Mouse (Mus musculus) limb, embryonic 14.5 days (tissue): ENCODE measurements around the gene Kdm7a. TPM values are rescaled to one million over a fixed set of nuclear protein-coding genes. Genes with fewer than 3 reads are reported as not detected.

ENCODE experiments used
- ATAC-seq: fragments of 200-750 bp; cut with Nextera tagmentation; 2 replicates; pipeline ENCODE4 v1.8.0; 2017; ENCODE audit warnings: low read depth, moderate number of reproducible peaks, moderate TSS enrichment; ENCODE audit not compliant: low FRiP score
- DNase-seq: peaks from one replicate; pipeline ENCODE4 v3.0.0-alpha.2; 2015; ENCODE audit warnings: low spot score
- H3K27ac ChIP-seq: fragments of 300-500 bp; sonication (generic); replicated peaks from 2 replicates; pipeline ENCODE4 v1.5.1; 2014; ENCODE audit warnings: low read depth, mild to moderate bottlenecking, low read length, moderate library complexity, mixed read lengths
- H3K27me3 ChIP-seq: fragments of 300-500 bp; sonication (generic); 2 replicates; pipeline ENCODE4 v1.6.1; 2014; ENCODE audit warnings: low read length, mixed read lengths; ENCODE audit not compliant: control insufficient read depth, insufficient read depth
- H3K36me3 ChIP-seq: fragments of 300-500 bp; sonication (generic); 2 replicates; pipeline ENCODE4 v1.6.1; 2014; ENCODE audit warnings: mild to moderate bottlenecking, low read length, moderate library complexity, mixed read lengths; ENCODE audit not compliant: control insufficient read depth, insufficient read depth
- H3K4me1 ChIP-seq: fragments of 300-500 bp; sonication (generic); 2 replicates; pipeline ENCODE4 v1.6.1; 2014; ENCODE audit warnings: antibody characterized with exemption, low read length, mixed read lengths; ENCODE audit not compliant: control insufficient read depth, insufficient read depth
- H3K4me2 ChIP-seq: fragments of 300-500 bp; sonication (generic); replicated peaks from 2 replicates; pipeline ENCODE4 v1.6.1; 2014; ENCODE audit warnings: low read depth, mild to moderate bottlenecking, low read length, moderate library complexity; ENCODE audit not compliant: severe bottlenecking
- H3K4me3 ChIP-seq: fragments of 300-500 bp; sonication (generic); replicated peaks from 2 replicates; pipeline ENCODE4 v1.5.1; 2014; ENCODE audit warnings: low read length
- H3K9ac ChIP-seq: fragments of 300-500 bp; sonication (generic); 2 replicates; pipeline ENCODE4 v1.6.1; 2014; ENCODE audit warnings: mild to moderate bottlenecking, low read depth, low read length, moderate library complexity; ENCODE audit not compliant: severe bottlenecking
- H3K9me3 ChIP-seq: fragments of 300-500 bp; sonication (generic); 2 replicates; pipeline ENCODE4 v1.6.1; 2016; ENCODE audit warnings: low read length; ENCODE audit not compliant: control insufficient read depth
- POLR2A ChIP-seq: fragments of 200-500 bp; IDR thresholded peaks from 2 replicates; pipeline ENCODE4 v1.8.0; 2012; ENCODE audit warnings: inconsistent platforms, mild to moderate bottlenecking, moderate library complexity, borderline replicate concordance; ENCODE audit not compliant: insufficient read depth, insufficient read length; ENCODE audit errors: extremely low read depth
- WGBS: fragments of 180-500 bp; shearing (Covaris S2); extraction: QIAGEN DNeasy Blood & Tissue Kit; methylation state at CpG from one replicate; pipeline ENCODE4 v1.1.7; 2014; 5-methylcytosine and 5-hydroxymethylcytosine counted together
- polyA plus RNA-seq, 2 experiments: library from polyadenylated mRNA; depleted of rRNA in 1 of 2; stranded (reverse) in 1 of 2; unstranded in 1 of 2; fragments of >200 nt; fragmentation: Nextera tagmentation in 1 of 2; extraction: Ambion mirVana in 1 of 2; gene quantifications; 2 replicates each; pipeline versions ENCODE4 v1.2.1 to v1.2.3; 2012 to 2014

Kdm7a gene
- polyA plus RNA-seq, 2 experiments: 6.3 to 6.4 TPM

- H3K4me2 ChIP-seq: no peak overlapping the region
- no peak overlapping the region for H3K27ac ChIP-seq
- TF ChIP-seq POLR2A: no peak
- WGBS: 65% methylated on average over 4 of the region's 4 CpGs
- no peak overlapping the region for H3K9ac ChIP-seq
- ATAC-seq (no peak), DNase-seq (no peak)
- H3K36me3 ChIP-seq: no peaks in the 10 kb centered on the region
- H3K9me3 ChIP-seq: no peaks in the 10 kb centered on the region
- H3K4me1 ChIP-seq: no peaks in the 10 kb centered on the region; the same call in 1 of the 2 replicates
- no peaks in the 10 kb centered on the region for H3K27me3 ChIP-seq
- H3K4me3 ChIP-seq: no peak overlapping the region
These were observed 1.6 kb upstream of the Kdm7a start for GRCm38 (mm10) chr6:39208181-39208580.

GRCm38 (mm10) chr6:39205650-39206580 is 674 bp downstream of the Kdm7a start:
- under 1% methylated on average over 49 of the region's 121 CpGs for WGBS
- H3K27ac ChIP-seq: peak overlapping the region; percentile 98
- no peaks in the 10 kb centered on the region for H3K36me3 ChIP-seq
- no peak for TF ChIP-seq POLR2A
- peak overlapping the region; percentile 57 for H3K4me2 ChIP-seq
- peak overlapping the region; percentile 98 for H3K9ac ChIP-seq
- ATAC-seq (peak; percentile 7), DNase-seq (no peak)
- no peaks in the 10 kb centered on the region for H3K27me3 ChIP-seq
- no peaks in the 10 kb centered on the region; the same call in 1 of the 2 replicates for H3K4me1 ChIP-seq
- H3K4me3 ChIP-seq: peak overlapping the region; percentile 97
- H3K9me3 ChIP-seq: no peaks in the 10 kb centered on the region

GRCm38 (mm10) chr6:39205064-39205649 is 1.4 kb downstream of the Kdm7a start:
- WGBS: 0% methylated on average over 29 of the region's 30 CpGs
- ATAC-seq (peak; percentile 69), DNase-seq (peak; percentile 88)
- Histone ChIP-seq H3K27me3 (no peaks in the 10 kb centered on the region), H3K4me2 (peak overlapping the region; percentile 57), H3K27ac (peak overlapping the region; percentile 98), H3K9me3 (no peaks in the 10 kb centered on the region), H3K36me3 (no peaks in the 10 kb centered on the region), H3K4me1 (no peaks in the 10 kb centered on the region; the same call in 1 of the 2 replicates), H3K9ac (peak overlapping the region; percentile 98), H3K4me3 (peak overlapping the region; percentile 97)
- TF ChIP-seq POLR2A: no peak

GRCm38 (mm10) chr6:39204444-39204843 is 2.1 kb downstream of the Kdm7a start:
- no peak overlapping the region for H3K9ac ChIP-seq
- H3K27me3 ChIP-seq: no peaks in the 10 kb centered on the region
- TF ChIP-seq POLR2A: no peak
- peak overlapping the region; percentile 57 for H3K4me2 ChIP-seq
- no peaks in the 10 kb centered on the region; the same call in 1 of the 2 replicates for H3K4me1 ChIP-seq
- H3K27ac ChIP-seq: no peak overlapping the region
- DNase-seq: no peak
- no peak for ATAC-seq
- no peaks in the 10 kb centered on the region for H3K36me3 ChIP-seq
- H3K9me3 ChIP-seq: no peaks in the 10 kb centered on the region
- H3K4me3 ChIP-seq: no peak overlapping the region
- WGBS: 52% methylated on average over 4 of the region's 4 CpGs

DNA sequence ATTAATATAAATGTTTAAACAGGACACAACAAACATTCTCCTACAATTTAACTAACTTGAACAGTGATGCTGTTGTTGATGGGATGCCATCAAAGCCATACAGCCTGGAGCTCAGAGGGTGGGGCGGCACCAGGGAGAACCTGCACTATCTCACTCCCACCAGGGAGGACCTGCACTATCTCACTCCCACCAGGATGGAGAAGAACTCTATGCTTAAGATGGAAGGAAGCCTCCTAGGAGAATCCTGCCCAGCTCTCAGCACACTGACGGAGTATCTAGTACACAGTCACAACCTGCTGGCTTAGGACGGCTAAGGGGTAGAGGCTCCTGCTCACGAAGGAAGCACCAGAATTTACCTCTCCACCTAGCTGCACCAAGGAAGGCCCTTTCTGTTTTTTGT is 3.4 kb downstream of the Kdm7a start:
- DNase-seq (no peak), ATAC-seq (no peak)
- no peaks in the 10 kb centered on the region for H3K36me3 ChIP-seq
- H3K4me2 ChIP-seq: no peak overlapping the region
- no peaks in the 10 kb centered on the region for H3K9me3 ChIP-seq
- no peak for TF ChIP-seq POLR2A
- H3K4me3 ChIP-seq: no peak overlapping the region
- no peak overlapping the region for H3K9ac ChIP-seq
- 83% methylated on average over 4 of the region's 4 CpGs for WGBS
- H3K27me3 ChIP-seq: no peaks in the 10 kb centered on the region
- H3K4me1 ChIP-seq: no peaks in the 10 kb centered on the region; the same call in 1 of the 2 replicates
- no peak overlapping the region for H3K27ac ChIP-seq
